Mouse (Mus musculus) gastrocnemius, postnatal 14 days (tissue): ENCODE measurements around the gene Sh3d19. TPM values are rescaled to one million over a fixed set of nuclear protein-coding genes. Genes with fewer than 3 reads are reported as not detected.

Experiments
- DNase-seq: peaks from one replicate; pipeline ENCODE4 v3.0.0; 2021; ENCODE audit warnings: mixed read lengths
- intact Hi-C: fragments of 180-260 bp; cut with DNase I; formaldehyde crosslinking; loops from one replicate; pipeline ENCODE4 v1.15.1; 2025; ENCODE audit warnings: low total_unique reads
- total RNA-seq, 2 experiments: library from RNA; stranded (reverse); gene quantifications; 2 replicates each; pipeline ENCODE4 v1.2.3; 2021

Gene Sh3d19
- total RNA-seq, 2 experiments from 2014 or later = 23.1 to 23.2 TPM

- intact Hi-C loops = no loop called here
- no peak for DNase-seq
Observed at GRCm38 (mm10) chr3:86020921-86021650, 50.2 kb downstream of the Sh3d19 start.

GRCm38 (mm10) chr3:86021651-86022050, 50.7 kb downstream of the Sh3d19 start:
- intact Hi-C loops = no loop called here
- no peak for DNase-seq

- intact Hi-C loops = no loop called here
Observed at GRCm38 (mm10) chr3:86024065-86024795, 53.3 kb downstream of the Sh3d19 start.

GRCm38 (mm10) chr3:86025341-86026137, 54.6 kb downstream of the Sh3d19 start:
- no peak for DNase-seq
- intact Hi-C loops = no loop called here

More at GRCm38 (mm10) chr3:86024065-86024795, 53.3 kb downstream of the Sh3d19 start:
- DNase-seq = no peak

- no peak for DNase-seq
- intact Hi-C loops = no loop called here
Observed at GRCm38 (mm10) chr3:86028658-86029375, 57.9 kb downstream of the Sh3d19 start.

GRCm38 (mm10) chr3:86030566-86030965, 59.7 kb downstream of the Sh3d19 start:
- DNase-seq = no peak
- intact Hi-C loops = loop anchor here (10.0 kb wide), 1 partner anchor 56 kb away; the partner anchor contains the start of gene Sh3d19

- DNase-seq = no peak
Observed at GRCm38 (mm10) chr3:86033455-86034090, 62.7 kb downstream of the Sh3d19 start.

GRCm38 (mm10) chr3:86037926-86038484, 67.1 kb downstream of the Sh3d19 start:
- no peak for DNase-seq
- intact Hi-C loops = loop anchor here (10.0 kb wide), 1 partner anchor 63 kb away; the partner anchor contains the start of gene Sh3d19

More at GRCm38 (mm10) chr3:86033455-86034090, 62.7 kb downstream of the Sh3d19 start:
- intact Hi-C loops = loop anchor here (10.0 kb wide), 1 partner anchor 59 kb away; the partner anchor contains the start of gene Sh3d19

- intact Hi-C loops = loop anchor here (10.0 kb wide), 1 partner anchor 64 kb away; the partner anchor contains the start of gene Sh3d19
- peak; percentile 65 for DNase-seq
Observed at GRCm38 (mm10) chr3:86038648-86039047, 67.7 kb downstream of the Sh3d19 start.

GRCm38 (mm10) chr3:86040286-86041201, 69.6 kb downstream of the Sh3d19 start:
- intact Hi-C loops = no loop called here
- peak; percentile 54 for DNase-seq

GRCm38 (mm10) chr3:86047686-86048408, 76.9 kb downstream of the Sh3d19 start:
- intact Hi-C loops = no loop called here
- DNase-seq = no peak

GRCm38 (mm10) chr3:86049041-86049440, 78.1 kb downstream of the Sh3d19 start:
- intact Hi-C loops = no loop called here

GRCm38 (mm10) chr3:86056678-86057077, 85.8 kb downstream of the Sh3d19 start:
- intact Hi-C loops = no loop called here
- DNase-seq = peak; percentile 50

More at GRCm38 (mm10) chr3:86049041-86049440, 78.1 kb downstream of the Sh3d19 start:
- no peak for DNase-seq

GRCm38 (mm10) chr3:86057436-86058095, 86.7 kb downstream of the Sh3d19 start:
- intact Hi-C loops = no loop called here
- DNase-seq = no peak

GRCm38 (mm10) chr3:86069646-86070250, 98.8 kb downstream of the Sh3d19 start:
- no peak for DNase-seq
- intact Hi-C loops = no loop called here

- intact Hi-C loops = no loop called here
Observed at GRCm38 (mm10) chr3:86070799-86071198, 99.9 kb downstream of the Sh3d19 start.

More at GRCm38 (mm10) chr3:86070799-86071198, 99.9 kb downstream of the Sh3d19 start:
- DNase-seq = no peak
